Mouse (Mus musculus) ES-E14 (cell line): ENCODE results near the gene Fndc7.

Experiments
- HCFC1 ChIP-seq: IDR thresholded peaks from 2 replicates; pipeline ENCODE4 v1.6.1; 2012; ENCODE audit warnings: low read length, inconsistent platforms, borderline replicate concordance; ENCODE audit not compliant: insufficient read depth
- ZC3H11A ChIP-seq: IDR thresholded peaks from 2 replicates; pipeline ENCODE4 v1.6.1; 2012; ENCODE audit warnings: low read depth, mild to moderate bottlenecking, inconsistent platforms, low read length, borderline replicate concordance

GRCm38 (mm10) chr3:108883067-108883466 lies 6.7 kb downstream of the Fndc7 start:
- TF ChIP-seq ZC3H11A, result no peak
- TF ChIP-seq HCFC1, result no peak
